Mouse (Mus musculus) 416B (cell line): ENCODE results near the gene Gng12.
"Not testable (repeated sequence)": the region's sequence is repeated elsewhere in the genome, so short reads cannot be mapped to it uniquely, and the experiment has no call there.

Experiments used
- DNase-seq: peaks from one replicate; pipeline ENCODE4 v3.0.0; 2011; ENCODE audit warnings: low read depth

Gng12 gene

DNA sequence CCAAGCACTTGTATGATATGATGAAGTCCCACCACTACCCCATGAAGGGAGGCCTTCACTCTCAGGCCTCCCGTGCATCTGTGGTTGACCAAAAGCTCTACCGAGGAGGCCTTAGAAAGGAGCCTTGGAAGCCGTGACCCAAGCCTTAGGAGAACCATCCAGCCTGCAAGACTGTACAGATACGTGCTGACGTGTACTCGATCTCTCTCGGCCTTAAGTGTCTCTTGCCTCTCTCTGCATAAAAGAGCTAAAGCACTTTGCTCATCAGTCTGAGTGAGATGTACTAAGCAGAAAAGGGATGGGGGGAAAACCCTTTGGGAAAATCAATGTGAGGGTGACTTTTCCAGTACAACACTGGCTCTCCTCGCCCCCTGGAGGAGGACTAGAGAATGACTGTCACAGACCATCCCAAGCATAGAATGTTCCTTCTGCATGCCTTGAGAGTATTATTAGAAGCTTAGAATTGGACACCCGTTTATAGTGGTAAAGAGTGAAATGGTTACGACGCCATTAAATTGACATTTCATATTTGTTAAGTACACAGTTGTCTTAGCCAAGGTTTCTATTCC is 59.0 kb downstream of the Gng12 start:
- DNase-seq, result peak; percentile 50

DNA sequence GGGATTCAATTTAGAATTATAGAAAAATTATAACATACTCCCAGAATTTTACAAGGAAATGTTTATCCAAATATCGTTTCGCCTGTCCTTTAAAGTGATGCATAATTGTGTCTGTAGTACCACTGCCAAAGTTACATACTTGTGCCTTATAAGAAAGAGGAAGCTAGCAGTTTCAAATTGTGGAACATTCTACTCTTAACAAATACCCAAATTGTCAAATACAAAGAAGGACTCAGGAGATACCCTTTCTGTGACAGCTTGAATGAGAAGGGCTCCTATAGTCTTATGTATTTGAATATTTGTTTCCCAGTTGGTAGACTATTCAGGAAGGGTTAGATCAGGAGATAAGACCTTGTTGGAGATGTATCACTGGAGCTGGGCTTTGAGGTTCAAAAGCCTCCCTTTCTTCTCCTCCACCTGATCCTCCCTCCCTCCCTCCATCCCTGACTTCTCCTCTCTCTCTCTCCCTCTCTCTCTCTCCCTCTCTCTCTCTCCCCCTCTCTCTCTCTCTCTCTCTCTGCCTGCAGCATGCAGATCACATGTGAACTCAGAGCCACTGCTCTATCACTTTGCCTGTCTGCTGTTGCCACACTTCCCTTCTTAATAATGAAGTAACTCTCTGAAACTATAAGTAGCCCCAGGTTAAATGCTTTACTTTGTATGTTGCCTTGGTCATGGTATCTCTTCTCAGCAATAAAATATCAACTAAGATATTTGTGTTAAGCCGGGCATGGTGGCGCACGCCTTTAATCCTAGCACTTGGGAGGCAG is 62.5 kb downstream of the Gng12 start:
- peak; percentile 69 for DNase-seq

DNA sequence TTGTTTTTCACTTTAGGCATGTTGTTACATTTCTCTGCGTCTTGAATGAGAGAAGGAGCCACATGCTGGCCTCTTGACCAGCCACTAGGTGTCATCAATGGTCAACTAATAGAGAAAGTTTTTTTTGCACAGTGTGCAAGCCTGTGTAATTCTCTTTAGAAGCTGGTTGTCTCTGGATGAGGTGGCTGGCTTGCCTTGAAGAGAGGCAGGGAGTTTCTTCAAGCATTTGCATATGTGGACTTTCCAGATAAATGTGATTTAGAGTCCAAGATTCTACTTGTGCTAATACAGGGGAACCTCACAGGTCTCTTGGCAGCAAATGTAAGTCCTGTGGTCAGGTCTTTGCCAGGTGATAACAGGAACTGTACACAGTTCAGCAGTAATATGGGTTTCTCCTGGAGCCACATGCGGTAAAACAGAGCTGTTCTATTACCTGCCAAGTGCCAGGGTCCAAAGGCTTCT is 66.4 kb downstream of the Gng12 start:
- DNase-seq, result peak; percentile 83

DNA sequence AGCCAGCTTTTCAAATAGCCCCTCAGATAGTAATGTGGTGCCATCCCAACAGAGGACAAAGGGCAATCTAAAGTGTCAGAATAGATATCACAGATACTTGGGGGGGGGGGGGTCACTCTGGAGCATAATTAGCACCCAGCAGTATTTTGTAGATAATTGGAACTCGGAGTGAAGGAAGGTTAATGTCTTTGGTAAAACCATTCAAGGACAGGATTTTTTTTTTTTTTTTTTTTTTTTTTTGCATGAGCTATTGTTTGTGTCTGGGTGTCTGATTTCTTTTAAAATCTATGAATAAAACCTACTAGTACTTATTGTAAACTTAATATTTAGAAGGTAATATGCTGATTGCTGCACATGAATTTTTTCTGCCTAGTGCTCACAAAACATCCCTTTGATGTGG is 66.9 kb downstream of the Gng12 start:
- DNase-seq, result no peak

DNA sequence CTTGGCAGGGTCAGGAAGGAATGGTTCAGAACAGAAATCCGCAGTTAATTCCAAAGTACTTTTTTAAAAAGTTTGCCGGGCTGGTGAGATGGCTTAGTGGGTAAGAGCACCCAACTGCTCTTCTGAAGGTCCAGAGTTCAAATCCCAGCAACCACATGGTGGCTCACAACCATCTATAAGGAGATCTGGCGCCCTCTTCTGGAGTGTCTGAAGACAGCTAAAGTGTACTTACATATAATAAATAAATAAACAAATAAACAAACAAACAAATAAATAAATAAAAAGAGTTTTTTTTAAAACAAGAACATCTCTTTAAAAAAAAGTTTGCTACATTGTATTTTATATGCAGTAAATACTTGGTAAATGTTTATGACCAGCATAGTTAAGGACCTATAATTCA is 67.5 kb downstream of the Gng12 start:
- DNase-seq, result not testable (repeated sequence)

DNA sequence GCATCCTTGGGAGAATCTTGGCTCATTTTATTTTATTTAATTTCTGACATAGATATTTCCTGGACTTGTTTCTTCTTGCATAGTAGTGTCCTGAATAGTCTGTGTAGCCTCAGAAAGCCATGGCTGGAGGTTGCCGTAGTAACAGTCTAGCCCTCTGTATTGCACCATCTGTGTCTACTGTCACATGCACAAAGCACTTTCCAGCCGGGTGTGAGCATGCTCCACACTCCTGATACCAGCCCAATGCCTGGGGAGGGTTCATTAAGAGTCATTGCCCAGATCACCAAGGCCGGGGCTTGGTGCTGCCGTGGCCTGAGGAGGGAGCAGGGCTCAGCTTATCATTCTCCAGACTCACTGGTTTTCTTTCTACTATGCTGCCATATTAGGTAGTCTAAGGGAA is 68.0 kb downstream of the Gng12 start:
- peak; percentile 47 for DNase-seq

DNA sequence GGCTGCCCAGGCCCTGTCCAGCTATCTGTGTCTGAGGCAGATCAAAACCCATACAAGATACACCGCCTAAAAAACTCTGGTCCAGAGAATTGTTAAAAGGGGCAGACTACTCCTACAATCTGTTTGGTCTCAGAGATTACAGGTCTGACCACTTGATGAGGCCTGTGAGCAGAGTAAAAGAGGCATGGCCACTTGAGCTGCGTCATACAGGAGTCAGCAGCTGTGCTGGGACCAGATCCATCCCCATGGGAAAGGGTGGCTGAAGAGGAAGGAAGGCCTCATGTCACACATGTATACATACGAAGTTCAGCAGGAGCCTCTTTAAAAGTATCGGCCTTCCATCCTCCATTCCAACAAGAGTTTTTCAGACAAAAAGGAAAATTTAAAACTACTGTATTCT is 69.0 kb downstream of the Gng12 start:
- DNase-seq, result no peak

DNA sequence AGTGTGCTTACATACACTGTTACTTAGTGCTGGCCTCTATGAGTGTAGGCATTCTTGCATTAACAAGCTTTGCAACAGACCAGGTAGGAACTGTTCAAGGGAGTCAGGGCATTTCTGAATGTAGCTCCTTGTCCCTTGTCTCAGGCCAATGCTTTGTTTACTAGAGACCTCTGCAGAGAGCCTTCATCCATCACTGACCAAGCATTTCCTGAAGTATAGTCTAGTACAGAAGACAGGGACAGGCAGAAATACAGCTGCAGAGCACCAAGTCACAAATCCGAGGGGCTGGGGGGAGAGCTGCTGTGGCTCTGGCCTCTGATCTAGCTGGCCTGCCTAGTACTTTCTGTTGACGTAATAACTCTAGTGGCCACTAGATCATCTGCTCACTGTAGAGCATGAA is 71.6 kb downstream of the Gng12 start:
- no peak for DNase-seq

DNA sequence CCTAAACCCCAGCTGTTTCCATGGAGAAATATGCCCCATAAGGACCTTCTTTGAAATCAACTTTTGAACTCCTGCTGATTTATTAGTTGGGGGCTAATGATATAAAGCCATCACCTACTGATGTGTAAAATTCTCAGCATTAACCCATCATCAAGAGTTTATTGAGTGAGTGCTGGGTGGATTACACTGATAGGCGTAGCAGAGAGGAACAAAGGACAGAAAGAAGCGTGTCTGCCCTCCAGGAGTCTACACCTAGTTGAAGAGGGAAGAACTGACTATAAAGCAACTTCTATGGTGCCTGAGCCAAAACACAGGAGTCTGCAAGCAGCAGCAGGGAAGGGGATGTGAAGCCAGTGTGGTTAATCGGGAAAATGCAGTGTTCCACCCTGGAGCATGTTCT is 73.2 kb downstream of the Gng12 start:
- DNase-seq, result no peak

DNA sequence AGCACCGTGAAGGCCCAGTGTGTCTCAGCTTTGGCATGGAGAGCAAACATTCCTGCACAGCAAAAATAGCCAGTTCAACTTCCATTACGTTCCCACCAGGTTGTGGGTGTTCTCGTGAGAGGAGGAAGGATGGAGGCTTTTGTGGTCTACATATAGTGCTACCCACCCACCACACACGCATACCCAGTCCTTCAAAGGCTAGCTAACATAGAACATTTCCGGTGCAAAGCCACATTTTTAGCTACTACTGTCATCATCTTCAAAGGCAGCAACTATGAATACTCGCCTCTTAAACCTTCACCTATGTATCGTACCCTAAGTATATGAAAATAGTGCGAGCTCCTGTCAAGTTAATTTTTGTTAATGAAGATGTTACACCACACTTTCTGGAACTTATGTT is 76.1 kb downstream of the Gng12 start:
- DNase-seq, result no peak

DNA sequence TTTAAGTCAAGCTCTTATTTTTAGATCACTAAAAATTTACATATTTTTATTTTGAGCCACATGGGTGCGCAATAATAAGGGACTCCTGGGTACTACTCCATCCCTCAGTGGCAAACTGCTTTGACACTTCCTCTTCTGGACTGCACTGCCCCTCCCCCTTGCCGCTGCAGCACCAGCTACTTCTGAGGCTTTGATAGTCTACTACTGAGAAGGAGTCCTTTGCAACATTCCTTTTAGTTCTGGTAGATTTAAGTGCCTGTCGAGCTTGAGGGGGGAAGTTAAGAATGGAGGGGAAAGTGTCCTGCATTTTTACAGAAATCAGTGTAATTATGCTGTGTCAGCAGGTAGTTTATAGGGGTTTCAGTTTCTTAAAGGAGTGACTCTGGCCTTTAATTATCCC is 77.0 kb downstream of the Gng12 start:
- peak; percentile 74 for DNase-seq

DNA sequence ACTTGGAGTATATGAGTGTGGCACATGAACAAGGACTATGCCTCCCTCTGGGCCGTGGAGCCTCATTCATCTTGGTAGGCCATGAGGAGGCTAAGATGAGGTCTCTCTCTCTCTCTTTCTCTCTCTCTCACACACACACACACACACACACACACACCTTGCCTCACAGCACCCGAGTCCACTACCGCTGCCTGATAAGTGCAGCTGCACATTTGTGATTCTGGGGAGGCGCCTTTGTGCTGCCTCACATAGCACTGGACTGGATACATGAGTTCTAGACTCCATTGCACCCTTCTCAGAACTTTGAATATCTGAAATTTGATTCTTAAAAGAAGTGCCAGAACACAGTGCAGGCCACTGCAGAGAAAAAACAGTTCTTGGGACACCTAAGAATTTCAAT is 79.3 kb downstream of the Gng12 start:
- no peak for DNase-seq

DNA sequence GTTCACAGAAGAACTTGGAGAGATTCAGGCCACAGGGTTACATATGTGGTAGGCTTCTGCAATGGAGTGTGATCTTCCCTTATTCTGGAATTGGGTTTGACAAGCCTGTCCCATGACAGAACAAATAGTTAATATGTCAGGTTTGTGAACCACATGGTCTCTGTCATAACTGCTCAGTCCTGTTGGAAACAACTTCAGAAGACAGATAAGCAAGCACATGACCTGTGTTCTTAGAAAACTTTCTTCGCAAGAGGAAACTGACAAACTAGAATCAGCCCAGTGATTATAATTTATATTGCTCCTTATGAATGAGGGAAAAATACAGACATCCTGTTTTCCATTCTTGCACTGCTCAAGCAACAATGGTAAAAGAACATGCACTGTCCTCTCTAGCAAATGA is 83.0 kb downstream of the Gng12 start:
- no peak for DNase-seq

DNA sequence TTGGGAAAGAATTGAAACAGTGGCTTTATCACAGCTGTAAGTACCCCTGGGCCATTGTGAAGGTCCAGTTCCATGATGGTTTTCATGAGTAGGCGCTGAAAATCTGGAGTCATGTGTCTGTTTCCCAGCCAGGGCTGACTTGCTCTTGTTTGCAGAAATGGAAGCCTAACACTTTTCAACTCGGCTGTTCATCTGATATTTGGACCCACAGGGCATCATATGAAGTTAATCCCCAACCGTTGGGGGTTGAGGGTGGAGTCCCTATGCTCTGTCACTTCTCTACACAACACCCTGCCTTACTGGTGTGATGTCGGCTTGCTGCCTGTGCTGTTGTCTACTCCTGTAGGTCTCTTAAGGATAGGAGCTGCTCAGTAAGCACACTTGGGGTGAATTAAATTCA is 83.8 kb downstream of the Gng12 start:
- DNase-seq, result no peak

DNA sequence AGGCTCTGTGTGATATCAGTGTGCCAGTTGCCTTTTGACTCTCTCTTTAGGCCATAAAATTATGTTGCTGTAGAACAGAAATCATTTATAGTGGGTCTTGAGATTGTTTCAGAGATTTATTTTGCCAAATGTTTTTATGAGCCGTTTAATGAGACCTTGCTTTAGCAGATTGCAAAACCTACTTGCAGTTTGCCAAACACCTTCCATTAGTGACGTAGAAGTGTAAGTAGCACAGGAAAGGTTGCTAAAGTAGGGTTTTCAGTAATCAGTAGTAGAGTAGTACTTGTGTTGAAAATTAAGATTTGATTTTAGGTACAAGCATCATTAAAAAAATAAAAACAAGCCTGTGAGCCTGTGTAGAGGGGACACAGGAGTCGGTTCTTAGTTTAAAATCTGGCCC is 85.2 kb downstream of the Gng12 start:
- DNase-seq, result no peak

DNA sequence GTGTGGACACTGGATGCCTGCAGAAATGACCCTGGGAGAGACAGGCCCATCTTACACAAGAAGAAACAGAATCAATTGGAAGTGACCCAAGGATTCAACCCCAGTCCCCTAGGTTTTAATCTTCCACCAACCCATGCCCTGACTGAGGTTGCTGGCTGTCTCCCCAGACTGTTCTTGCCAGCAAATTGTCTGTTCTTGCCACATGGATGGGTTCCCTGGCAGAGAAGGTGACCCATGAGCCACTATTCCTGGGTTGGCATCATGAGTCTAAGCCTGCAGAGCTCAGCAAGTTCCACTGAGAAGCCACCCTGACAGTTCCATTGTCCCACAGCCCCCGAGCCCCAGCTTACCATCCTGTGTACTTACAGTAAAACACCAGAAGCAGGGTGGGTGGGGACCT is 85.7 kb downstream of the Gng12 start:
- no peak for DNase-seq

DNA sequence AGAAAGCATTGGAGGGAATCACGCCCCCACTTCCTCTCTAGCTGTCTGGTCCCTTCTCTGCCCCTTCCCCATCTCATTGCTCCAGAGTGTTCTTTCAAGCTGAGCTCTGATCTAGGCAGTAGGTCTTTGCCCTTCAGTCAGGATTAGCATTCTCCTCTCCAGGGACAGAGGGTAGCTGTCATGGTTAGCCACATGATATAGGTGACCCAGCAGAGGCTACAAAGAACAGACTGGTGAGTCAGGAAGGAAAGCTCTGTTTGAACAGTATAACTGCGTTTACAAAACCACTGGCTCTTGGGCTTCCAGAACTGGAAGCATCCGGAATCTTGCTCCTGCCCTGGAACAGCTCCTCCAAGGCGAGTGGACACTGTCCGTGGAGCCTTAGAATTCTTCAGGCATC is 87.9 kb downstream of the Gng12 start:
- no peak for DNase-seq

DNA sequence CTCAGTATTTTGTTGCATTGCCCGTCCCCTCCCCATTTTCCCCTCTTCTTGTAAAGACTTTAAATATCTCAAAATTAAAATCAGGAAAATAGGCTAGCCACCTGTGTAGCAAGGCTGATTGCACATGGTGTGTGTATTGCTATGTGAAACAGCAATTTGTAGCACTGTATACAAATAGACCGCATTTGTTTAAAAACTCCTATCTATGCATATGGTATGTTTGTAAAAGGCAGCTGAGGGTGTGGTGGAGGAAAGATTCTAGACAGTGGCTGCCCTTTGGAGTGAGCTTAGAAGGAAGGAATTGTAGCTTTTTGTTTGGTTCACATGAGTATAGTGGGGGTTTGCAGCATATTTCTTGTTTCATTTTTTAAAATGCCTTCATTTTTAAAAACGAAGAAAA is 88.5 kb downstream of the Gng12 start:
- no peak for DNase-seq

DNA sequence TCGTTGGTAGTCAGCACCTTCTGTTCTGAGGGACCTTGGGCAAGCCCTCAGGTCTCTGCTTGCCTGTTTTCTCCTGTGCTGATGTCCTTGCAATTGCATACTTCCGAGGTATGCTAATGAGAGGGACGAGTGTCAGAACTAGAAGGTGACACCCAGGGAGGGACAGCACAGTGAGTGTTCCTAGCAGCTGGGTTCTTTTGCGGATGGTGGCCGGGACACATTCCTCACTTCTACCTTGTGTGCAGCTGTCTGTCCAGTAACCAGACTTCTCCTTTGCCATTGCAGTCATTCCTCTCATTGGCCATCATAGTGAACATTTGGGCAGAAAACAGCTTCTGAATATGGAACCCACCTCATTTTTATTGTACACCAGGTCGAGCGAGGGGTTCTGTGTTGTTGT is 89.3 kb downstream of the Gng12 start:
- no peak for DNase-seq

DNA sequence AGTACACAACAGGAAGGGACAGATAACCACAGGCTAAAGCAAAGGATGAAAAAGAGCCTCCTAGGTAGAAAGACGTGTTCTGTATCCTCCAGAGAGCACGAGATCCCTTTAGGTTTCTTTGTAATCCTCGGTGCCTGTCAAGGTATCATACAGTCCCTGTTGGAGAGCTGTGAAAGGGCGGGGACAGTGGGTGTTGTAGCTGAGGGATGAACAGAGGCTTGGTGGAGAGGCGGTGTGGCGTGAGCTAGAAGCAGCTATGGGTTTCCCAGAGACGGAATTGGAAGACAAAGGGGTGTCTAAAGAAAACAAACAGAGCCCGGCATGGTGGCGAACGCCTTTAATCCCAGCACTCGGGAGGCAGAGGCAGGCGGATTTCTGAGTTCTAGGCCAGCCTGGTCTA is 89.9 kb downstream of the Gng12 start:
- no peak for DNase-seq

DNA sequence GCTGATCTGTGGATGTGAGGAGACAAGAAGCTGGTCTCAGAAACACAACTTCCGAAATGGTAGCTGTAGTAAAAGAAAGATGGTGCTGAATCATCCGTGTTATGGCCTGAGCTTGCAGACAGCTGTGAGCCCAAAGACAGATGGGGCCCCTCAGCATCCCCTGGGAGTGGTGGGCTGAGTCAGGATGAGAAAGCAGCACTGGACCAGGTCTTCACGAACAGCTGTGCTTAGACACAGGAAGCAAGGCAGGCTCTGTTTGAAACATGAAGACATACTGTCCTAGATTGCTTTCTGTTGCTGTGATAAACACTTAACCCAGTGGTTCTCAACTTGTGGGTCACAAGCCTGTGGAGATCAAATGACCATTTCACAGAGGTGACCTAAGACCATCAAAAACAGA is 91.4 kb downstream of the Gng12 start:
- peak; percentile 42 for DNase-seq

DNA sequence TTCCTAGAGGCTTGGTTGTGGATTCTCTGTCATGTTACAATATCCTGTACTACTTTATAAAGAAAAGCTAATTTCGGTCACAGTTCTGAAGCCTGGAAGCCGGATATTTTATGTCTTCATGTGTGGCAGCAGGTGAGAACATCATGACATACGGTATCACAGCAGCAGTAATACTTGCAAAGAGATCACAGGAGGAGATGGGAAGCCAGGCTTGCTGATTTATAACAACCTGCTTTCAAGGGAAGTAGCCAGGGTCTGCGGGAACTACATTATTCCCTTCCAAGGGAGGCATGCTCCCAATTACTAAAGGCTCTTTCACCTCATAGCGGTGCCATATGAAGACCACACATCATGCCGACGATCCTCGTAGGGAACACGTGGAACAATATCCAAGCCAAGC is 92.2 kb downstream of the Gng12 start:
- DNase-seq, result no peak

DNA sequence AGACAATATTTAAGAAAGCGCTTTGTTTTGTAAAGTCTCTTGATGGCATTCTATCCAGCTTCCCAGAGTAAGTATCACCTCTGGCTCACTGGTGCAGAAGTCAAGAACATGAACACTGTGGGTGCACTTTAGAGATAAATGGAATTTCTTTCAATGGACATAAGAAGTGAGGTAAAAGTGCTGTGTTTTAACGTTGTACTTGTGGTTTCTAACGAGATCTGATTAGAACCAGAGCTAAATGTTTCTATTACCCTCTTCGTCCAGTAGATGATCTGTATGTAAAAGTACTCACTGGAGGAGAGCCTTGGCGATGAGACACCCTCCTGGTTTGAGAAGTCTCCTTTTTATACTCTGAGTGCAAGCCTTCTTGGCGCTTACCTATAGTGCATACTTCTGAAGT is 92.8 kb downstream of the Gng12 start:
- no peak for DNase-seq

DNA sequence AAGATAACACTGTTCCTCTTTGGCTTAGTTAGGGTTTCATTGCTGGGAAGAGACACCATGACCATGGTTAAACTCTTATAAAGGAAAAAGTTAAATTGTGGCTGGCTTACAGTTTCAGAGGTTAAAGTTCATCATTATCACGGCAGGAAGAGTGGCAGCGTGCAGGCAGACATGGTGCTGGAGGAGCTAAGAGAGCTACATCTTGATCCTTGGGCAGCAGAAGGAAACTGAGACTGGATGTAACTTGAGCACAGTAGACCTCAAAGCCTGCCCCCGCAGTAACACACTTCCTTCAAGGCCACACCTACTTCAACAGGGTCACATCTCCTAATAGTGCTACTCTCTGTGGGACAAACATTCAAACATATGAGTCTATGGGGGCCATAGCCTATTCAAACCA is 93.3 kb downstream of the Gng12 start:
- peak; percentile 62 for DNase-seq
